Mouse (Mus musculus): ENCODE results near the gene Commd1.

Gene Commd1

DNA sequence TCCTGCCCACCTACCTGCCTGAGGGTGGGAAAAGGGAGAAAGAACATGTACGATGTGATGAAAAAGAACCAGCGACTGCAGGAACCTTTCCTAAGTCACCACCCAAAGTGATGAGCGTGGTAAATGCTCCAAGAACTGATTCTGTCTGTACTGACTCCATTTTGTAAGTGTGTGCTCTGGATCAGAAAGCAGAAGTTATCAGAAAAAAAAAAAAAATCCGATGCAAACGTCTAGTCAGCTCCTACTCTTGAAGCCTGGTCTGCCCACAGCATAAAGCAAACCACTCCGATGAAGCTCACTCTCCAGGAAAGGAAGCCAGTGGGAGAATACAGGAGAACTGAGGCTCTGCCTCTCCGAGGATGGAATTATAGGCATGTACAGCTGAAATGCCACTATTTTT is 29.5 kb downstream of the Commd1 start:
- in situ Hi-C loops (cut with MboI, MseI): loop anchor here (5.0 to 10.0 kb wide), 2 partner anchors 158 to 320 kb away; no protein-coding TSS in a partner anchor

DNA sequence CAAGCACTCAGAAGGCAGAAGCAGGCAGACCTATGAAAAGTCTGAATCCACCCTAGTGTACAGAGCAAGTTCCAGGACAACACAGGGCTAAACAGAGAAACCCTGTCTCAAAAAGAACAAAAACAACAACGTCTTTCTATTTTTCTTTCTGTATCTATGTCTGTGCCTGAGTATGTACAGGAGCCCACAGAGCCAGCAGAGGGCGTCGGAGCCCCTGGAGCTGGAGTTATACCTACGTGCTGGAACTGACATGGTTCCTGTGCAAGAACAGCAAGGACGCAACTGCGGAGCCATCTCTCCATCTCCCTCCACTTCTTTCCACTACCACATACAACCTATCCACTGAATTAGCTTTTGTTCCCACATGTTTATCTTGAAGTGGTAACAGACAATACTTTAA is 32.1 kb downstream of the Commd1 start:
- in situ Hi-C loops (cut with MboI, MseI): loop anchor here (5.0 to 10.0 kb wide), 2 partner anchors 155 to 318 kb away; no protein-coding TSS in a partner anchor

DNA sequence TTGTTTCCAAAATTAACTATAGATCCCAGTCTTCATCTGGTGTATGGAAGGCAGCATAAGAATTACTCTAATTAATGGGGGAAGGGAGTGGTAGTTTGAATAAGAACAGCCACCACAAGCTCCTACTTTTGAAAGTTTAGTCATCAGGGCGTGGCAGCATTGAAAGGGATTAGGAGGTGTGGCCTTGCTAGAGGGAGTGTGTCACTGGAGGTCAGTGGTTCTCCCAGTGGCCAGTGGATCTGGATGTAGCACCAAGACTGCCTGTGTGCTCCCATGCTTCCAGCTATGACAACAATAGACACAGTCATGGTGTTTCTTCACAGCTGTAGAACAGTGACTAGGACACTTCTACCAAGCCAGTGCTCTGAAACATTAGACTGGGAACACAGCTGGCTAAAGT is 33.1 kb downstream of the Commd1 start:
- in situ Hi-C loops (cut with MboI, MseI): no loop called here

DNA sequence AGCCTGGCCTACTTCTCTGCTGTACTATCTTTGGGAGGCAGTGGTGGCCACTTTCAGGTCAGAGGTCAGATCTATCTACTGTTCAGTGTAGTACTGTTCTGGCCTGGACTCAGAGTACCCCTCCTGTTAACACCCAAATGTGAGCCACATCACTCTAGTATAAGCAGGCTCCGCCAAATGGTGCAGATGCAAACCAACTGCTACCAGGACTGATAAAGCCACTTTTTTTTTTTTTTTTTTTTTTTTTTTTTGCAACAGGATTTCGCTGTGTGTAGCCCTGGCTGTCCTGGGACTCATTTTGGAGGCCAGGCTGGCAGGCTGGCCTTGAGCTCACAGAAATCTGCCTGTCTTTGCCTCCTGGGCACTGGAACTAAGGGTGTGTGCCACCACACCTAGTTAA is 43.2 kb downstream of the Commd1 start:
- in situ Hi-C loops (cut with MboI, MseI): no loop called here

DNA sequence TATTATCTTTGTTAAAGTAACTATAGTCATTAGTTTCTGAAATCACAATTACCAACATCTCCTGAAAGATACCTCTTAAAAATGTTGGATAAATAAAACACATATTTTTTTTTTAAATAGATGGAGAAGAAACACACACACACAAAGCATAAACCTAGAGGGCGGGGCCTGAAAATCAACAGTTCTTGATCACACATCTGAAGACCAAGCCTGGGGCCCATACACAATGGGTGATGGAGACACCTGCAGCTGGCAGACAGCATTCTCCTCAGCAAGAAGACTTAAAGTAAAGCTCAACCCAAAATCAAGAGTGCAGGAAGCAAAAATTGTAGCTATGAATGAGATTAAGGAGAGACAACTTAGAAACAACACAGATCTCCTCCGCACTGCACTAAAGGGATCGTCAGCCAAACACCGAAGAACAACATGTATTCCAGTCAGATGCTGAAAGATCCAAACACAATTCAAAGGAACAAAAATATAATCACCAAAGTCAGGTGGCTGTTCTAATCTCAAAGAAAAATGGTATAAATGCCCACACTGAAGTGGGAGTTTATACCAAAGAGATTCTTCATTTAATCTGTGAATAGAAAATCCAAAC is 44.4 kb downstream of the Commd1 start:
- in situ Hi-C loops (cut with MboI, MseI): no loop called here

DNA sequence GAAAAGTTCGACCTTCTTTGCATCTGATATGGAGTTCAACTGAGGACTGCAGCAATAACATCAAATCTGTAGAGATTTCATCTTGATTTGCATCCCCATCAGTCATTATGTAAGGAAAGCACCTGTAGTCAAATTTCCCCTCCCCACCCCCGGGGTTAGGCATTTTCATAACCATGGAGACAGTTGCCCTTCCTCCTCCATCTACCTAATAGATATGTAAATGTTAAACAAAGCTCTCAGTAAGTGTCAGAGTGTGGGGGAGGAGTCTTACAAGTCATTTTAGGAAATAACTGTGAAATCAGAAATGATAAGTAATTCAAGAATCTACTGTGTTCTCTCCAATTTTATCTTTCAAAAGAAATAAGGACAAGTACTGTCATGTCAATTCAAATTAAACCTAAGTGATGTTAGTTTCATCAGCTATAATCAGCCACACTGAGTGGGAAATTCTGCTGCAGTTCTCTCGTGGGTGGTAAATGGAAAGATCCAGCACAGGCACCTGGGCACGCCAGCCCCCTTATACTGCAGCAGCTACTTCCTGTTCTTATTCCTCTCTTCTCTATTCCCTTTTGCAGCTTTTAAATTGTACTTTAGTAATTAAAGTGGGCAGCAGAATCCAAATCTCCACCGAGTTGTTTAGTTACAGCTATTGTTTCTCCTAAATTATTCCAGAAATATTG is 45.6 kb downstream of the Commd1 start:
- in situ Hi-C loops (cut with MboI, MseI): no loop called here

DNA sequence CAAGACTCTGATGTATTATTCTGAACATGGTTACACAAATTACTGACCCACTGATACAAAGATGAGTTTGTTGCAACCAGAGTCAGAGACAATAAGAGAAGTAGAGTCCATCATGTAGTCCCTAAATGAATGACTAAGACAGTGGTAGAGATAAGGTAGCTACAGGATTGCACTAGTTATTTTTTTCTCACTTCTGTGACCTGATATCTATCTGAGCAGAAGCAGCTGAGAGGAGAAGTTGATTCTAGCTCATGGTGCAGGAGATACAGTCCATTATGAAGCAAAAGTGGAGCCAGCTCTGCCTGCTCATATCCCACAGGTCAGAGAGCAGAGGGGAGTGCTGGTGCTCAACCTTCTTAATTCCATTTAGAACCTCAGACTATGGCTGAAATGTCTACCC is 50.0 kb downstream of the Commd1 start:
- in situ Hi-C loops (cut with MboI, MseI): no loop called here

DNA sequence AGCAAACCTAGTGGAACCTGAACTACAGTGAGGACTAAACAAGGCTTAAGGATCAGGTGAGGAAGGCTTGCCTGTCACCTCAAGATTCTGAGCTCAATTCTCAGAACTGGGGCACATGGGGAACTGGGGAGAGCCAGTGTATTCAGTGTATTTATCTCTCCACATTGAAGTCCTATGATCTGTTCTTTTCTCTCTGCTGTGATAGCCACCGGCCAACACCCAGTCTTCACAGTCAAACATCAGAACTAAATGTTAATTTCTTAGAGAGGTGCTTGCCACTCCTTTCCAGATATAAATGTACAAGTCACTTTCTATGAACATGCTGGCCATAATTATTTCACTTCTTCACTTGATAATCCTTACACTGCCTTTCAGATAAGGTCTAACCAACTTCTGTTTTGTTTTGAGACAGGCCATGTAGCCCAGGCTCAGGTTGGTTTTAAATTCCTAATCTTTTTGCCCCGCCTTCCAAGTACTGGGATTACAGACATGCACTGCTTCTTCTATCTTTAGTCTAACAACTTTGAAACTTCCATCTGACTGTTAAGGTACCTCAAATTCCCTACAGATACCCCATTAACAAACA is 50.8 kb downstream of the Commd1 start:
- in situ Hi-C loops (cut with MboI, MseI): no loop called here

DNA sequence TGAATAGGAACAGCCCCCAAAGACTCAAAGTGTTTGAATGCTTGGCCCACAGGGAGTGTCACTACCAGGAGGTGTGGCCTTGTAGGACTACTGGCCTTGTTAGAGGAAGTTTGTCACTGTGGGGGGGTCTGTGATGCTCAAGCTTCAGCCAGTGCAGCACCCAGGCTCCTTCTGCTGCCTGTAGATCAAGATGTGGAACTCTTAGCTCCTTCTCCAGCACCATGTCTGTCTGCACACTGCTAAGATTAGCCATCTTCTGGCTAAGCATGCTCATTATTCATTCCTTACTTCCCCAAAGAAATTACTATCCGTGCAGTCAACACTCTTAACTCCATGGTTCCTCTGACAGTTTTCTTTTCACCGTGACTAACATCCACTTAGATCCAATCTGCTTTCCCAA is 52.1 kb downstream of the Commd1 start:
- in situ Hi-C loops (cut with MboI, MseI): no loop called here

DNA sequence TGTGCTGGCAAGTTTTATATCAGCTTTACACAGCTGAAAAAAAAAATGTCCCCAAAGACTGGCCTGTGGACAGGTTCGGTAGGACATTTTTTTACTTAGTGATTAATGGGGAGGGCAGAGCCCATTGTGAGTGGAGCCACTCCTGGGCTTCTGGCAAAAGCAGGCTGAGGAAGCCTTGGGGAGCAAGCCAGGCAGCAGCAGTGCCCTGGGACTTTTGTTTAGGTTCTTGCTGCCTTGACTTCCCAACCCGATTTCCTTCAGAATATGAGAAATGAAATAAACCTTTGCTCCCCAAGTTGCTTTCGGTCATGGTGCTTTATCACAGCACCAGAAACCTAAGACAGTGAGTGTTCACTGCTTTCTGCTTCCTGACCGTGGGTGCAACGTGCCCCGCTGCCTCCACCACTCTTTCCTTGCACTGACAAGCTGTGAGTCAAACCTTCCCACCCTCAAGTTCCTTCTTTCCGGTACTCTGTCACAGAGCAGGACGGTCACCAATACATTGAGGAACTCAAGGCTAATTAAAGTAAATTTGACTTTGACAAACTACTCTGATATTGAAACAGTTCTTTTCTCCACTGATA is 53.5 kb downstream of the Commd1 start:
- in situ Hi-C loops (cut with MboI, MseI): loop anchor here (5.0 kb wide), 1 partner anchor 56 kb away; no protein-coding TSS in a partner anchor

DNA sequence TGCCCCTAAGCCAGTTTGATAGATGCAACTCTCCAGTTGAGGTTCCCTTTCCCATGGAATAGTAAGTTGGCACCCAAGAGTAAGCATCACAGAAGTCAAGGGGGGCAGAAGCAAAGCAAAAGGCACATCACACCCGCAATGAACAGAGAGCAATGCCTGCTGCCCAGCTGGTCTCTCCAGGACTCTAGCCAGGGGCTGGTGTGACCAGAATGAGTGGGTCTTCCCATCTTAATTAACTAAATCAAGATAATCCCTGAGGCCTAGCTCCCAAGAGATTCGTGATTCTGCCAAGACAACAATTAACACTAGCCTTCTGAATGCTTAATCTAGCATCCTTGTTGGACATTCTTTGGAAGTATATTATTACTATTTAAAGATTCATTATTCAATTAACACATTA is 58.6 kb downstream of the Commd1 start:
- in situ Hi-C loops (cut with MboI, MseI): no loop called here

DNA sequence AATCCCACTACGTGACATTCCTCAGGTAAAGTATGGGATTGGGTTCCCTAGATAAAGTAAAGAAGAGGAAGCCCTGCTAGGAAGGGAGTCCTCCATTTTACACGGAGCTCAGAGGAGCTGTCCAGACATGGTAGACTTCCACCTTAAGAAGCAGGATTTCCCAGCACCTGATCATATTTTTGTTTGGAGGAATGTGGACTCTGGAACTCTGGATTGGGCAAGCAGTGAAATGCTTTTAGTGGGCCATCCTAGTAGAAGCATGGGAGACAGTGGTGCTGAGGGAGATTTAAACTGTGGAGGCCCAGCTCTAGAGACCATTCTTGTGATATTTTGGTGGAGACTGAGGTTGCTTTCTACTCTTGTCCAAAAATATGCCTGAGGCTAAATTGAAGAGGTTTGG is 59.6 kb downstream of the Commd1 start:
- in situ Hi-C loops (cut with MboI, MseI): no loop called here

DNA sequence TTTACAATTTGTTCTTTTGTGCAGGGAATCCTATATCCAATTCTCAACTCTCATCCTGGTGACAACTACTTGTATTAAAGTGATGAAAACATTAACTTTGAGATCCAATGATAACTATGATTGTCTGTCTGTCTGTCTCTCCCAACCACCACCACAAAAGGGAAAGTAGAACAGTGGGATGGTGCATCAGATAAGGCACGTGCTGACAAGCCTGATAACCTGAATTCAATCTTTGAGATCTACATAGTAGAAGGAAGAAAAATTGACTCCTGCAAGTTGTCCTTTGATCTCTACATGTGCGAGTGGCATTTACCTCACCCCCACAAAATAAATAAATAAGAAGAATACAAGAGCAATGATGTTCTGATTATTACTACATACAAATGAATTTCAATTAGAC is 62.8 kb downstream of the Commd1 start:
- in situ Hi-C loops (cut with MboI, MseI): no loop called here

DNA sequence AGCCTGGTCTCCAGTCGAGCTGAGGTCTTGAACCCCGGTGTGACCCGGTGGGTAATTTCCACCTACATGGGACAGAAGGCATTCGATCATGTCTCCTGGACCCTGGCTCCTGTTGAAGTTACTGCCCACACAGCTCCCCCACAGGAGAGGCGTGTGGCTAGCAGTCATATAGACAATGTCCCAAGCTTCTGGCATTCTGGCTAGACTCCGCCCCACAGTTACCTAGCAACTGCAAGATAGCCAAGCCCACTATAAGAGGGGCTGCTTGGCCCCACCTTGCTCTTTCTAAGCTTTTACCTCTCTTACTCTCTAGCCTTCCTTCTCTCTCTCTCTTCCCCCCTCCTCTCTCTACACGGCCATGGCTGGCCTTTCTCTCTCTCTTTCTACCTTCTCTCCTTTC is 64.4 kb downstream of the Commd1 start:
- in situ Hi-C loops (cut with MboI, MseI): no loop called here

DNA sequence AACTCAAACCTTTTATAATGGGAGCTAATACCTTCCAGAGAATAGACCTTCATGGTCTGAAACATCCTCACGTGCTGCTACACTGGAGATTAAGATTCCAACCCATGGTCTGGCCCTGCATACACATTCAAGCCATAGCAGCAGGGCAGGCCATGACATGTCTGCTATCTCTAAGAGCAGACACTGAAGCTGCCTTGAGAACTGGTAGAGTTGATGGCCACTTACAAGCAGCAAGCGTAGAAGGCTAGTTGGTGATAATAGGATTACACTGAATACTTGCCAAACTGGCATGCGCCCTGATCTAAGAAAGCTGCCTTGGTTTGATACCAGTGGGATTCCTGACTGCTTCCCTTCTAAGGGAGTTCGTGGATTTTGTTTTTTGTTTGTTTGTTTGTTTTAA is 68.4 kb downstream of the Commd1 start:
- in situ Hi-C loops (cut with MboI, MseI): no loop called here

DNA sequence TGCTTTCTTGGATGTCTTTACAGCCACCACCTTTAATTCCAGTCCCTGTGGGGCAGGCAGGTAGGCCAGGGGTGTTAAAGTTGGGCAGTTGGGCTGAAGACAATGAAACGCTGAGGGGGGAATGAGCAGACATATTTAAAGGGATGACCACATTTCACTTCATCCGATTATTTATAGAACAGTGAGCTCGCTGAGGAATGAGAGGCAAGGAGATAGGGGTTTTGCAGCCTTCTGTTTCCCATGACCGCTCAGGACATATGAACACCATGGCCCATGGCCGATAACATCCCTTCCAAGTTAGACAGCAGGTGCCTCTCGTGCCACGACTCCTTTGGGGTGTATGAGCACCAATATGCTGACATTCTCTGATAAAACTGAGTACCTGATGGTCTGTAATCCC is 70.4 kb downstream of the Commd1 start:
- in situ Hi-C loops (cut with MboI, MseI): no loop called here

DNA sequence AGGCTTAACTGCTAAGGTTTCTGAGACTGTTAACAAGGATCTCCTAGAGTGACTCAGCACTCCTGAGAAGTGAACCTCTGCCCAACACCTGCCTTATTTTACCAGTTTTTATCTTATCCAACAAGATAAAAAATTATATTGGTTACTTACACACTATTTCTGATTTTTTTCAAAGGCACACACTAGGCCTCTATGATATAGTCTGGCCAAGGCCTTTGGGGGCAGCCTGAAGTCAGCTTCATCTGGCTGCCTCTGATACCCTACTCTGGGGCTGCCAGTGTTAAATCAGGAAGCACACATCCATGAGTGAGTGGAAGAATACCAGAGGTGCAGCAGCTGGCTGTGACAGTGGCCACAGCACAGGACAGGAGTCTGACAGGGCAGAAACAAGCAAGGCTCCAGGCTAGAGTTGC is 75.7 kb downstream of the Commd1 start:
- in situ Hi-C loops (cut with MboI, MseI): no loop called here

DNA sequence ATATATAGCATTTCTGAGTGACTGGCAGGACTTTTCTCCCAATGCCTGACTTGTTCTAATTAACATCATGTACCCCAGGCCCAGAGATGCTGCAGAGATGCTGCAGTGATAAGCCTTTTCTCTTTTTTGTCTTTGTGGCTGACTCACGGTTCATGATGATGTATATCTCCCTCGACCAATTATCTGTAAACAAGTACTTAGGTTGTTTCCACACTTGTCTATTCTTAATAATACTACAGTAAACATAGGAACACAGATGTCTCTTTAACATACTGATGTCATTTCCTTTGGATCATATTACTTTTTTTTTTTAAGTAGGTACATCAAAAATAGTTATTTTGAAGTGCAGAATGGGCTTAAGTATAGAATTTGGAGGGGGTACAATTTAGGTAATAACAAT is 79.3 kb downstream of the Commd1 start:
- in situ Hi-C loops (cut with MboI, MseI): no loop called here

DNA sequence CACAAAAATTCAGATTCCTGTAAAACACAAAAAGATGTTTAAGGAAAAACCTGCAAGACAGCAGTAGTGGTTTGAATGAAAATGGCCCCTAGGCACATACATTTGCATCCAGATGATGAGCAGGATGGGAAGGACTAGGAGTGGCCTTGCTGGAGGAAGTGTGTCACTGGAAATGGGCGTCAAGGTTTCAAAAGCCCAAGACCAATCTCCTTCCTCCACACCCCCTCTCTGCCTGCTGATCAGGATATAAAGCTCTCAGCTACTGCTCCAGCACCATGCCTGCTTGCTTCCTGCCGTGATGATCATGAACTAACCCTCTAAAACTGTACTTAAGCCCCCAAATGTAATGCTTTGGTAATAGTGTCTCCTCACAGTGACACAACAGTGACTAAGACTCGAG is 82.1 kb downstream of the Commd1 start:
- in situ Hi-C loops (cut with MboI, MseI): no loop called here

DNA sequence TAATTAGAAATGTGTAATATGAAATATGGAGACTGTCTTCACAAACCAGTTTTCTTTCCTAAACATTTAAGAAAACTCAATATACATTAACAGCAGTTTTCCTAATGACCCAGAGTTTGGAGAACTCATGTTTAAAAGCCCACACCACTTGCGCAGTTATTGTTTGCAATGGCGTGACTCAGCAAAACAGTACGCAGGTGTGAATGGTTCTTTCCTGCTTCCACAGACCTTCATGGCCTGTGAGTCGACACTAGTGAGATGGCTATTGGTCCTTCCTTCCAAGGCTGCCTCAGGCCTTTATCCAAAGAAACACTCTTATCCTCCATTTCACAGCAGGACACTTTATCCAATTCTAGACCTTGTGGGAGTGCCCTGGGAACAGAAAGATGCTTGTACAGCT is 84.5 kb downstream of the Commd1 start:
- in situ Hi-C loops (cut with MboI, MseI): loop anchor here (25.0 kb wide), 1 partner anchor 1335 kb away; the partner anchor contains the start of genes Mdh1 and Wdpcp

DNA sequence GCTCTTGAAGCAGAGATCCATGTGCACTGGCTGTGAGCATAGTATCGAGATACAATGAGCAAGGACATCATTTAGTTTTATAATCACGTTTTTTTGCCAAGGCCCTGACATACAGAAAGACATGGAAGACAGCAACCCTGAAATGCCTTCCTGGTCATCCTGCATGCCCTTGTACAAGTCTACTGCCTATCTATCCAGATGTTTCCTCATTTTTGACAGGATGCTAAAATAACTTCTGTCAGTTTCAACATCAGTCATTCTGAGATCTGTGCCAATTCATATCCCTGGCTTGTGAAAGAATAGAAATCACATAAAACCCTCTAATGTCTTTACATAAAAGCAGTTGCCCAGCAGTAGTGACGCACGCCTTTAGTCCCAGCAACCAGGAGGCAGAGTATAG is 85.1 kb downstream of the Commd1 start:
- in situ Hi-C loops (cut with MboI, MseI): loop anchor here (25.0 kb wide), 1 partner anchor 1335 kb away; the partner anchor contains the start of genes Mdh1 and Wdpcp

DNA sequence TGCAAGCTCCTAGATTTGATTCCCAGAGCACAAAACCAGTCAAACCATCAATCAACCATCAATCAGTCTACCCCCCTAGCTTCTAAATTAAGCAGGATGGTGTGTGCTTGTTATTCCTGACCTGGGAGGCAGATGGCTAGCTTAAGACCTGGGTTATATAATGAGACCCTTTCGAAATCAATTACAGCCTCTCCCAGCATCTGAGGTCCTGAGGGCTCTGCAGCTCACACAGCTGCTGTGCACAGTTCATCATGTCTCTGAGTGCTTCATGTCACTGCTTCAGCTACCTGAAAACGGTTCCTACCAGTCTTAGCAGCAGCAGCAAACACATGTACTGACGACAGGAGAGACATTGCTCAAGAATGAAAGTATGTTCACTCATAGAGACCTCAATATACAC is 89.1 kb downstream of the Commd1 start:
- in situ Hi-C loops (cut with MboI, MseI): loop anchor here (25.0 kb wide), 1 partner anchor 1331 kb away; the partner anchor contains the start of genes Mdh1 and Wdpcp

Data from T-helper 2 cell (primary cell).